Mouse (Mus musculus) spleen, postnatal 0 days (tissue): Measurements from ENCODE around the gene Gls2. TPM values are rescaled to one million over a fixed set of nuclear protein-coding genes. Genes with fewer than 3 reads are reported as not detected.

Experiments used
- polyA plus RNA-seq: library from polyadenylated mRNA; unstranded; fragments of >200 nt; fragmentation: Nextera tagmentation; extraction: Ambion mirVana; gene quantifications from 2 replicates; pipeline ENCODE4 v1.2.1, GENCODE M21; 2015

Gene Gls2
- 0.90 and 1.2 TPM in 2 replicates for polyA plus RNA-seq

DNA sequence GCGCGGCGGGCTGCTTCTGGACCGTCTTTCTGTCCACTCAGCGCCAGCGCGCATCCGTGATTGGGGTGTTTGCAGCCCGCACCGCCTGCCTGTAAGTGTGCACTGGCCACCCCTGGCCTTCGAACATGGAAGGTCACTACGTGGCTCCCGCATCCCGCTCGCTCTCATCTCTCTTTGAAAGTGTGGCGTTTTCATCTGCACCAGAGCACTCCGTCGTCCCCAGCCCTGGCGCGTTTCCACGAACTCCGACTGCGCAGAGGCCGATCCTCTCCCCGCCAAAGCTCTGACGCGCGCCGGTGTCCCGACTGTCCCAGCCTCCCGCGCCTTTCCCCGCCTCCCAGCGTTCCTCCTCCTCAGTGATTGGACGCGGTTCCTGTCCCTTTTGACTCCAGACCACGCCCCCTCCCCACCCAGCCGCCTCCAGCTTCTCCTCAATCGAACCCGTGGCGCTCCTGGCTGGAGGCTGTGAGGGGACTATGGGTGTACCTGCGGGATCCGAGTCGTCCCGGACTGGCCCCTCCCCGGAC, at the start of gene Gls2:
TSS of gene Gls2 (plus strand) at position 434 of the 527 bp plus-strand sequence.

GRCm38 (mm10) chr10:128179989-128180388, 14.3 kb upstream of the Gls2 start, which contains the start of gene Rbms2:
Gene Rbms2 (minus strand): TSS chr10:128180297.

GRCm38 (mm10) chr10:128211390-128212108, 17.3 kb downstream of the Gls2 start, which contains the start of gene Spryd4:
Gene Spryd4 (minus strand): TSS chr10:128211807.

DNA sequence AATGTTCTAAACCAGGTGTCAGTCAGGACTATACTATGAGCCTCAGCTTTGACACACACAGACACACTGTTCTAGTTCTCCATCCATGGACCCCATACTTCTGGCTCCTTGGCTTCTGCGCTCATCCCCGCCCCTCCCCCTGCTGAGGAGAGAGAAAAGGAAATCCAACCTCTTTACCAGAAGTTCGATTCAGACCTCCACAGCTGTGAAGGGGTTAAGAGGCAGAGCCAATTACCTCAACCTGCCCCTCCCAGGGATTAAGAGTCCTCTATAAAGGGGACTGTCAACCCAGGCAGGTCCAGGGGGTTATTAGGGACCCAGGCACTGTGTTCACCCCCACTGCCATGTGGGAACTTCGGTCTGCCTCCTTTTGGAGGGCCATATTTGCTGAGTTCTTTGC, 31.3 kb downstream of the Gls2 start, which contains the start of gene Mip:
TSS of gene Mip (plus strand) at position 301 of the 400 bp plus-strand sequence.

DNA sequence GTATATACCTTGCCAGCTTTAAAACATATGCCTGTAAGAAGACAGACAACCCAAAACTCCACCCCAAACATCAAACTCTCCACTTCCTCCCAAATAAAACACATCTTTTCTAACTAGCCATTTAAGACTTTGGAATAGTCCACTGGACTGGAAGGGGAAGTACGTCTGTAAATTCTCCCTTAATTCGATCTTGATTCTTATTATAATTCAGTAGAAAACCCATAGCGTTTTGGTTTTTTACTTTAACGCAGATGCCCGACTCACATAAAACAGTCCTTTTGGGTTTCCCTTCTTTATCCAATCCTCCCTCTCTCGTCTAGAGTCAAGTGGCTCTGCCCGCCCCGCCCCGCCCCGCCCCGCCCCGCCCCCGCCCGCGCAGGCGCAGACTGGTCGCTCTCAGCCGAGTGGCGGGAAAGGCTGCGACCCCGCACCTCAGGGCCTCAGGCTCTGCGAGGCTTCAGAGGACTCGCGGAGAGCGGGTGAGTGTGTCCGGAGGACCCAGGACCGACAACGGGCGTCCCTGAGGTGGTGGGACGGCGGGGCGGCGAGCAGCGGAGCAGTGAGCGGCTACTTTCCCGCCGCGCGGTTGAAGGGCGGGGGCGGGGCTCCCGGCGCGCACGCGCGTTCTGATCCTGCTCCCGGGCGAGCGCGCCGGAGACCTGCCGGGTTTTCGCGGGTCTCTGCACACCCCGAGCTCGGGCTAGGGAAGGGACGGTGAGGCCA, 37.6 kb downstream of the Gls2 start, which contains the start of gene Timeless:
TSS of gene Timeless (plus strand) at position 369 of the 723 bp plus-strand sequence.

DNA sequence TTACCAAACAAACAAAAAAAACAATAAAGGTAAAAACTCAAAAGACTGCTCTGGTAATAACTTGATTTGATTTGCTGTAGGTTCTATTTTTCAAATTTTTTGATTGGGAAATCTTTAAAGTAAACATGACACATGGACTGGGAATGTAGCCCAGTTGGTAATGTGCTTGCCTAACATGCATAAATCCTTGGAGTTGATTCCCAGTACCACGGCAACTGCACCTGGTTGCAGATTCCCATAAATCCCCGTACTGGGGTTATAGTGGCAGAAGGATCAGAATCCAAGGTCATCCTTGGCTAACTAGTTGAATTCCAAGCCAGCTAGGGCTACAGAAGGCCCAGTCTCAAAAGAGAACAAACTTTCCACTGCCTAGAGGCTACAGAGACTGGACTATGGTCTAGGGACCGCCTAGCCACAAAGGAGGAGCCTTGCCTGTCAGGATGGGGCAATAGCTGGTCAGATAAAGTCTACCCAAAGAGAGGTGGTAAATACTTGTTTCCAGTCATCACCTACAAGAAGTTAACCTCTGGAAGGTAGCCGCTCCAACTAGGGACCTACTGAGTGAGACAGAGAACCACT, 59.5 kb downstream of the Gls2 start, which contains the start of gene Apon:
TSS of gene Apon (plus strand) at position 420 of the 579 bp plus-strand sequence.

Other genes starting within 250 kb of the Gls2 start
- not detected in 2 replicates for gene Hsd17b6, start 186.8 kb upstream of the Gls2 start, polyA plus RNA-seq
- gene Prim1, start 179.3 kb upstream of the Gls2 start, polyA plus RNA-seq = 74.6 and 83.5 TPM in 2 replicates
- gene Naca, start 158.9 kb upstream of the Gls2 start, polyA plus RNA-seq = 537 and 542 TPM in 2 replicates
- 268 and 285 TPM in 2 replicates for gene Ptges3, start 135.5 kb upstream of the Gls2 start, polyA plus RNA-seq
- gene Atp5b, start 111.2 kb upstream of the Gls2 start, polyA plus RNA-seq = 1,326 and 1,411 TPM in 2 replicates
- 8.9 and 9.9 TPM in 2 replicates for gene Baz2a, start 102.9 kb upstream of the Gls2 start, polyA plus RNA-seq
- gene Rbms2, start 14.2 kb upstream of the Gls2 start, polyA plus RNA-seq = 7.7 and 11.5 TPM in 2 replicates
- 14.5 and 15.6 TPM in 2 replicates for gene Spryd4, start 17.4 kb downstream of the Gls2 start, polyA plus RNA-seq
- gene Mip, start 31.4 kb downstream of the Gls2 start, polyA plus RNA-seq = not detected in 2 replicates
- 41.5 and 42.0 TPM in 2 replicates for gene Timeless, start 37.6 kb downstream of the Gls2 start, polyA plus RNA-seq
- gene Apon, start 59.6 kb downstream of the Gls2 start, polyA plus RNA-seq = 0.27 and 0.45 TPM in 2 replicates
- 0.53 and 0.72 TPM in 2 replicates for gene Apof, start 74.2 kb downstream of the Gls2 start, polyA plus RNA-seq
- 10.4 and 11.9 TPM in 2 replicates for gene Stat2, start 76.1 kb downstream of the Gls2 start, polyA plus RNA-seq
- 0.16 TPM in 1 of 2 replicates, not detected in the other for gene Il23a, start 104.3 kb downstream of the Gls2 start, polyA plus RNA-seq
- gene Pan2, start 108.9 kb downstream of the Gls2 start, polyA plus RNA-seq = 16.4 and 18.3 TPM in 2 replicates
- 115 and 130 TPM in 2 replicates for gene Cnpy2, start 128.0 kb downstream of the Gls2 start, polyA plus RNA-seq
- gene Cs, start 143.3 kb downstream of the Gls2 start, polyA plus RNA-seq = 101 and 112 TPM in 2 replicates
- gene Coq10a, start 174.5 kb downstream of the Gls2 start, polyA plus RNA-seq = 9.0 and 9.1 TPM in 2 replicates
- 6.4 and 6.5 TPM in 2 replicates for gene Ankrd52, start 182.7 kb downstream of the Gls2 start, polyA plus RNA-seq
- 0.08 and 0.12 TPM in 2 replicates for gene Slc39a5, start 206.8 kb downstream of the Gls2 start, polyA plus RNA-seq
- gene Nabp2, start 217.0 kb downstream of the Gls2 start, polyA plus RNA-seq = 48.7 and 52.0 TPM in 2 replicates
- 13.7 and 17.6 TPM in 2 replicates for gene Rnf41, start 217.2 kb downstream of the Gls2 start, polyA plus RNA-seq